ENCODE assay signal across 11 mouse cellular contexts in genomic region chr11:82602818-82603217, GRCm38 (mm10).
DNase-seq lines count a peak whose midpoint lies in the region; ATAC-seq lines count a peak whose summit lies in the region.
"Had no signal": no experiment of that assay in that cellular context is flagged by ENCODE, and none has a peak within 500 bp of the region (broad histone marks: within the 10 kb centered on the region; RNA-seq: fewer than 3 reads in every experiment).

No protein-coding gene starts in this region.

- peaks cover 18% of the 10 kb centered on the region for H3K27me3 ChIP-seq in hindbrain, embryonic 13.5 days
- H3K27me3 ChIP-seq in hindbrain, embryonic 10.5 days (ENCODE audit: insufficient read depth, poor library complexity, severe bottlenecking): peaks cover 45% of the 10 kb centered on the region

- no peaks in the 10 kb centered on the region for H3K9me3 ChIP-seq in hindbrain, embryonic 13.5 days
- H3K9me3 ChIP-seq in hindbrain, embryonic 10.5 days: no peaks in the 10 kb centered on the region
- H3K9me3 ChIP-seq: liver, embryonic 15.5 days had no signal

- no peak overlapping the region for H3K9ac ChIP-seq in hindbrain, embryonic 13.5 days
- H3K9ac ChIP-seq: liver, embryonic 15.5 days had no signal

- H3K27ac ChIP-seq in hindbrain, embryonic 13.5 days: peak overlapping the region; percentile 62; the same call in 1 of the 2 replicates
- no peak overlapping the region for H3K27ac ChIP-seq in hindbrain, embryonic 10.5 days
- H3K27ac ChIP-seq: liver, embryonic 15.5 days had no signal

- 36% methylated on average over 11 of the region's 11 CpGs for WGBS in hindbrain, embryonic 13.5 days
- WGBS in hindbrain, embryonic 10.5 days: 26% methylated on average over 11 of the region's 11 CpGs

- peaks cover 44% of the 10 kb centered on the region for H3K4me1 ChIP-seq in hindbrain, embryonic 13.5 days (replicated peaks)
- H3K4me1 ChIP-seq in hindbrain, embryonic 10.5 days (replicated peaks): peaks cover 10% of the 10 kb centered on the region
- H3K4me1 ChIP-seq: liver, embryonic 15.5 days had no signal

- no peak overlapping the region for H3K4me3 ChIP-seq in hindbrain, embryonic 13.5 days
- H3K4me3 ChIP-seq in hindbrain, embryonic 10.5 days: no peak overlapping the region
- H3K4me3 ChIP-seq: liver, embryonic 15.5 days; myocyte had no signal

- no peak for ATAC-seq in hindbrain, embryonic 13.5 days (ENCODE audit: low FRiP score)
- ATAC-seq: intestine, postnatal 0 days had no signal

- no peak overlapping the region for H3K4me2 ChIP-seq in hindbrain, embryonic 13.5 days
- H3K4me2 ChIP-seq: liver, embryonic 15.5 days had no signal

- H3K36me3 ChIP-seq in hindbrain, embryonic 13.5 days: no peaks in the 10 kb centered on the region
- H3K36me3 ChIP-seq in hindbrain, embryonic 10.5 days: no peaks in the 10 kb centered on the region
- H3K36me3 ChIP-seq: liver, embryonic 15.5 days had no signal

- DNase-seq in adrenal gland, postnatal 25 days: peak; percentile 7
- no peak for DNase-seq in adrenal gland, adult 18-20 months (ENCODE audit: low spot score in 2 of 2)
- DNase-seq in hindbrain, embryonic 10.5 days (ENCODE audit: low spot score): no peak
- DNase-seq in right cerebral cortex, adult 18-20 months: peak; percentile 15
- no peak for DNase-seq in right cerebral cortex, postnatal 14 days
- DNase-seq in yolk sac, embryonic 10.5 days (ENCODE audit: low spot score): peak; percentile 34
- DNase-seq in layer of hippocampus, postnatal 10 days (ENCODE audit: low spot score in 2 of 2): no peak

Comparison
In these comparisons a context has a peak if more than half of its experiments do, and no peak if none do; other contexts are left out.
1. DNase-seq: peak in adrenal gland, postnatal 25 days (single experiment), right cerebral cortex, adult 18-20 months (single experiment) and yolk sac, embryonic 10.5 days (single experiment); none in adrenal gland, adult 18-20 months (0 of 2), hindbrain, embryonic 10.5 days (single experiment), right cerebral cortex, postnatal 14 days (single experiment) and layer of hippocampus, postnatal 10 days (0 of 2).